Mouse (Mus musculus): ENCODE measurements at regions not wholly inside any gene's neighbourhood (a gene's known extent, or its start where the extent isn't known, plus 50 kb on each side); places are given as distances from the start of the nearest gene placed in this dataset.

GRCm38 (mm10) chr9:46819808-46820207 lies 178.7 kb upstream of the Gm4791 start:
- no peak for DNase-seq

GRCm38 (mm10) chr9:46819376-46819775 lies 179.2 kb upstream of the Gm4791 start:
- DNase-seq, result no peak

- DNase-seq, result no peak
These were observed 182.4 kb upstream of the Gm4791 start for GRCm38 (mm10) chr9:46816126-46816525.

DNA sequence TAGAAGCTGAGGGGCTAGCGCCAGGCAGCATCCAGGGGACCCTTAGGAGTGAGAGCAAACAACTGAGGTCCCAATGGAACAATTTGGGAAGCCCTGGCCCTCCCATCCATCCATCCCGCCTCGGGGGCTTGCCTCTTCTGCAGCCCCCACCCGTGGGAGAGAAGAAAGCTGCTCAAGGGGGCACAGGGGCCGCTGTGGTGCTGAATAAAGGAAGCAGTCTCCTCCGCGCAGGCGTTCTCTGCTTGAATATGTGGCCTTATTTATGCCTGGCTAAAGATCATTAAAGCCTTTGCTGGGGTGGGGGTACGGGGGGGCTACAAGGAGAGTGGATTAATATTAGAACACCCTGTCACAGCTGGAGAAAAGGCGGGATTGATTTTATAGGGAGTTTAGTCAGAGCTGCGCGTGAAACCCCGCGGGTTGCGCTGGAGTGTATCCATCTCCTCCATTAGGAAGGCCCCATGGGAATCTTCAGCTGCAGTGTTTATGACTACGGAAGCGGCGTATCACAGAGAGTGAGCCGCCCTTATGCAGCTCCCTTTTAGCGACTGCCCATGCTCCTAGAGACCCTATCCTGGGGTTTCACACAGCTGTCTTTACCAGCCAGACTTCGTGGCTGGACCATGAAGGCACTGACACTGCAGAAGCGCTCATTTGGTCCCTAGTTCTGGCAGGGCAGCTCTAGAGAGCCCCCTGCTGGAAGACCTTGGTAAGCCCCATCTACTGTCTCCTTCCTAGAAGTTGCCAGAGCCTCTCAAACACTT lies 183.9 kb upstream of the Gm4791 start:
- DNase-seq, result peak; percentile 64

DNA sequence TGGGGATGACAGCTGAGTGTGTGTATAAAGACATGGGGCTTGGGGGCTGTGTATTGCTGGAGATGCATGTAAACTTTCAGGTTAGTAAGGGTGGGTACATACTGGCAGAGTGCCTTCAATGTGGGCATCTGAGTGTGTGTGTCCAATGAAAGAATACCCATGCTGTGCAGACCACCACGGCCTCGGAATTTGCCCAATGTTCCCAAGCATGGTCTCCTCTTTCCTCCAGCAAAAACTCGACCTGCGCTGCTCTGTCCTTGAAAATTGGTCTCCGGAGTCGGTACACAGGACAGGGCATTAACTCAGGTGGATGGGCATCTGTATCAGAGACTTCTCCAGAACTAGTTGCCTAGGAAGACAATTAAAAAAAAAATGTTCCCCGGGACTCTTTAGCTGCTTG lies 188.3 kb upstream of the Gm4791 start:
- no peak for DNase-seq

DNA sequence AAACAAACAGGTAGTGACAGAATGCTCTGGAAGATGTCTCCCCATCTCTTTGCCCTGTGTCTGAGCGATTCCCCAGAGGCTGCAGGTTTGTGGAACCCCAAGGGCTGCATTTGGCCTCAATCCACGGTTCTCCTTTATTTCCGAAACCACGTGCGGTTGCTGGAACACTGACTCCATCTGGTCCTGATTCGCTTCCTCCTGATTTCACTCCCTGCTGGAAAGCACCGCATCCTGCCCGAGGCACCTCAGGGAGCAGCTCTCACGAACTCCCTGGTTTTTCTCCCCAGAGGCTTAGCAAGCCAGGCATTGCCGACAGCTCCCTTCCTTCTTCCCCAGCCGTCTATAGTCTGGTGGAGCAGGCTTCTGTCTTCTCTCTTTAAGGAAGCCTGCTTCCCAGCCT lies 203.1 kb upstream of the Gm4791 start:
- DNase-seq, result no peak

GRCm38 (mm10) chr9:46789036-46789435 lies 209.5 kb upstream of the Gm4791 start:
- no peak for DNase-seq

DNA sequence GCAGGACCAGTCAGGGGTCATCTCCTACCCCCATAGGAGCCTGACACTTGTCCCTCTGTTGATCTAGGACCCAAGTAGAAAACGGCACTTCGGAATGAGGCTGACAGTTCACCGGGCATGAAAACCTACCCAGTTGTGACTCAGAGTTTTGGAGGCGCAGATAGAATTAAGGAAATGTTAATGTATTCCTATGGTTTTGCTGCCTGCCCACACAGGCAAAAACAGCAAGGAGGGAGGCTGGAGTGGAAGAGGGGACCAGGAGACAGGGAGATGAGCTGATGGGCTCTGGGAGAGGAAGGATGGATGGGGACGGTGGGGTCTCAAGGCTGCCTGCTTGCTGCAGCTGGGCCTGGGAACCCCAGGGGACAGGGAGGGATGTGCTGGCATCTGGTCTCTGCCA lies 210.1 kb upstream of the Gm4791 start:
- no peak for DNase-seq

- DNase-seq, result no peak
These were observed 214.1 kb upstream of the Gm4791 start for GRCm38 (mm10) chr9:46784355-46784975.

DNA sequence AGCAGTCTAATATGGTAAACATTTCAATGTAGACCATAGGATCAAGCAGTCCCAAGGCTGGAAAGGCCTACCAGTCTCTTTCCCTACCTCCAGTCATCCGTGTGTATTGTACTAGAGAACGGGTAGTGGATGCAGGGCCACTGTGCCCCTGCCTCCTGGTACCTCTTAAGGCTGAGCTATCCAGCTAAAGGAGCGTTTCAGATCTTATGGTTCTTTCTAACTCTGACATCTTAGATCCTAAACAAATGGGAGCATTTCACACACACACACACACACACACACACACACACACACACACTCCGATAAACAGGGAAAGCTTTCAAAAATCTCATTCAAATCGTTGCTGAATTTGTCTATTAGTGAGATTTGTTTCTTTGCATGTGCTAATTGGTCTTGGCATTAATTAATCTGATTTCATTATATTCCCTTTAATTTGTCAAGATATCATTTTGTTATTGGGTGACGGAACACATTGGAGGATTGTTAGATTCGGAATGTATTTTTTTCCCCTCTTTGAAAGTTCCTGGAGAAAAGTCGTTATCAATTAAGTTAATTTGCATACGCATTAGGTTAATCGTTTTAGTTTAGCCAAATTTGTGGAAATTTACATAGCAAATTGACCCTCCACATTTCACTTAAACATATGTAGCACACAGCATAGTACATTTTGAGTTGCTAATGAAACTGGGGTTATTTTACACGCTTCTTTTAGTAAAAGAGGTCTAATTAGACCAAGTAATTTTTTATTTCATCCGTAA lies 214.8 kb upstream of the Gm4791 start:
- no peak for DNase-seq

DNA sequence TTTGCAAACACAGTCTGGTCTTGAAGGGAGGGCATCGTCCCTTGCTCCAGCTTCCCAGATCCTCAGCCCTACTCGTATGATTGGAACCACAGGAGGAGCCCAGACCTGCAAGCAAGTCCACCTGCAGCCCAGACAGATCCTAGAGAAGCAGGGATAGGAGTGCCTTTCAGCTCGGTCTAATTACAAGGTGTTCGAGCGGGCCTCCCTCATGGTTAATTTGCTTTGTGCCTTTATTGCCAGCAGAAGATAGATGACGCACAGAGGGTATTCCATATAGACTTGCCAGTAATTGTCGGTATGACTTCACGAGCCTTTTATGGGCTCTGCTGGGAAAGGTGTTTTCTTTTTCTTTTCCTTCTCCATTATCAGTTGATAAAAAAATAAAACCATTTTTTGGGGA lies 216.9 kb upstream of the Gm4791 start:
- DNase-seq, result no peak

GRCm38 (mm10) chr9:46778769-46779168 lies 219.8 kb upstream of the Gm4791 start:
- DNase-seq, result no peak

DNA sequence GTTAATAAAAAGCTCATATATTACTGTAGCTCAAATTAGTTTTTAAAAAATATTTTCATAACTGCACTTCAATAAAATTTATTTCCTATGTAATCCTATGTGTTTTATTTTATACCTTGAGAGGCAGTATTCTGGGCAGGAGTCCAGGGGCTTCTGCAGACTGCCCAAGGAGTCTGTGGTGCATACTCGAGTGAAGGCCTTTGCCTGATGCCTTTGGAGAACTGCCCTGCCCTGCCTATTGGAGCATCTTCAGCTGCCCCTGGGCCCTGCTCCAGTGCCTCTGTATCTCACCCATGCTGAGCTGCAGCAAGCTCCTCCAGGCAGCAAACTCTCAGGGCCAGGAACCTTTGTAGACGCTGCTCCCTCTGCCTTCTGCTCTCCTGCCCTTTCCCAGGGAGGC lies 223.7 kb upstream of the Gm4791 start:
- DNase-seq, result no peak

- no peak for DNase-seq
These were observed 238.3 kb upstream of the Gm4791 start for GRCm38 (mm10) chr9:46760247-46760646.

DNA sequence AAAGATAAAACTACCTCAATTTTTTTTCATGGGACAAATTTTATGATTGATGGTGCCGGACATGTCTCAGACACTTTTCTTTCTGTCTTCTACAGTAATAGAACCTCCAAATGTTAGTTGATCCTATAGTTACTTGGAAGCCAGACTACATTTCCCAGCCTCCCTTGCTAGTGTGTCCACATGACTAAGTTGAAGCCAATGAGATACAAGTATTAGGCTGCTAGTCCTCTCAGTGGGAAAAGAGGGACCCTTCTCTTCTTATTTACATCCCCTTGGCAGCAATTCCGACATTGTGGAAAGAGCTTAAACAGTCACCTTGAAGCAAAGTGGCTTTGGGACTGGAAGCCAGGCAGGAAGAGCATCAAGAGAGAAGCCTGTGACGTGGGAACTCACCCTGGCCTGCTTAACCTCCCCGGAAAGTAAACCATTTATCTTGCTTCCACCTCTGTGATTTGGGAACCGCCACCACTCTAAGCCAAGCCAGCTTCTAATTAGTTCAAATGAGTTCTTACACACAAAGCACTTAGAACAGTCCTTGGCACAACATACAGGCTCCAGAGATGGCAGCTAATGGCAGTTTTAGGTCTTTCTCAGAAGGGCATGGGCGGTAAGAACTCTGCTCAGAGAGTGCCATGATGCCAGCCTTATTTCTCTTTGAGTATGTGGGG lies 241.4 kb upstream of the Gm4791 start:
- no peak for DNase-seq

- DNase-seq, result no peak
These were observed 246.6 kb upstream of the Gm4791 start for GRCm38 (mm10) chr9:46751981-46752380.

DNA sequence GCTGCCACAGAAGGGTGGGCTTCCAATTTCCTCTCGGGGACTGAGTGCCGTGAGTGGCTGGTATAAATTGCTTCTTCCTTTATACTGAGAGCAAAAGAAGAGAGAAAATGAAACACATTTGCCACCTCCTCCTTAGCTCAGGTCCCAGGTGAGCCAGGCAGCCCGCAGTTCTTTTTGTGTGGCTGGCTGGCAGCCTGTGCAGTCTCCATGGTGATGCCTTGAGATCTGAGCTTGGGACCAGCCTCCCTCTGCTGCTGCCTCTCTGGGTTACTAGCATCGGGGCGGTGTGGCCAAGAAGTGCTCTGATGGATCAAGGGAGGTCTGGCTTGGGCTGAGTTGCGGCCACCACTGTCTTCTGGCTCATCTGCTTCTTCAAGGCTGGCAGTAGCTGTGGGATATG lies 249.1 kb upstream of the Gm4791 start:
- no peak for DNase-seq

GRCm38 (mm10) chr9:46746266-46746665 lies 252.3 kb upstream of the Gm4791 start:
- DNase-seq, result peak; percentile 21

DNA sequence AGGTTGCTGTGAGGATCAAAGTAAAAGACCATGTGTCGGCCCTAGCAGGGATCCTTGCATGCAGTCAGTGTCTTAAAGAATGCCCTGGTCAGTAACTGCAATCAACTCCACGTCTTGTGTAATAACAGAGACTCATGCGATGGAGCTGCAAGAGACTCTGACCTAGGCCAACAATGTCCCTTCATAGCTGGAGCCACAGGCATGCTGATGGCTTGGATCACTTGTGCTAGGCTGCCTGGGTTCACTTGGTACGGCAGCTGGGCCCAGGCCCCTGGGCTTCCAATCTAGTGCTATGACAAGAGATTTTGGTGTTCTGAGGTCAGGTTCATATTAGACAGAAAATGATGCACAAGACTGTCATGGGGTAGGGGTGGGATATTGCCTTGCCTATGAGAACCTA lies 258.0 kb upstream of the Gm4791 start:
- DNase-seq, result no peak

- peak; percentile 18 for DNase-seq
These were observed 259.2 kb upstream of the Gm4791 start for GRCm38 (mm10) chr9:46739341-46739740.

DNA sequence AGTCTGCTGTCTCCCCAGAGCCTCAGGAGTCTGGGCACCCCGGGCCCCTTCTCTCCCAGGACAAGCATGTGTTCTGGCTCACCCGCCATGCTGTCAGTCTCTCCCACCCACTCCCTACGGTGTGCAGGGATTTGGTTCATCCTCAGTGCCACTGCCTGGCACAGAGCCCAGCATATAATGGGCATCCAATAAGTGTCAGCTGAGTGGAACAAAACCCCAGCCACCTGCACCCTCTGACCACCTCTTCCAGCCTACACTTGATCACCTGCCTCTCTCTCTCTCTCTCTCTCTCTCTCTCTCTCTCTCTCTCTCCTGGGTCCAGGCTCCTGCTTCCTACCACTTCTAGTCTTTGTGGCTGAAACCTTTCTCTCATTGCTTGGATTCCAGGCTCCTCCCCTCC lies 259.9 kb upstream of the Gm4791 start:
- no peak for DNase-seq

GRCm38 (mm10) chr9:46738056-46738455 lies 260.5 kb upstream of the Gm4791 start:
- DNase-seq, result no peak

- DNase-seq, result no peak
These were observed 261.1 kb upstream of the Gm4791 start for GRCm38 (mm10) chr9:46737446-46737845.
